Mouse (Mus musculus): ENCODE measurements around the gene Olfr1251.
"Not testable (repeated sequence)": the region's sequence is repeated elsewhere in the genome, so short reads cannot be mapped to it uniquely, and the experiment has no call there.

Gene Olfr1251

DNA sequence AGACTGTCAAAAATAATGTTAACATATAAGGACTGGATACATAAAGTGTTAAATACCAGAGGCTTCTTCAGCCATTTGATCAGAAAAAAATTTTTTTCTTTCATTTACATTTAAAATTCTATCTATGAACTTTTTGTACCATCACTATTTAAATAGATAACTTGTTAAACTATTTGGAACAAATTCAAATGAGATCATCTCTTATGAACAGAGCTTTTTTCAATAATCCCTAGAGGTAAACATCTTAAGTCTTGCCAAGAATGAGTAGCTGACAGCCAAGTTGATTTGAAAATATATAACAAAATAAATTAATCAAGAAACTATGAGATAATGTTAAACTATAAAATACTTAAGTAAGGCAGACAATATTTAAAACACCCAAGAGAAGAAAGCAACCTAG is at the start of gene Olfr1251:
Gene Olfr1251 (minus strand): TSS at position 101 of the 400 bp plus-strand sequence.
- no peak for DNase-seq (ENCODE audit: inconsistent ontology term)

GRCm38 (mm10) chr2:89691980-89692379 is 20.2 kb upstream of the Olfr1251 start:
- no peak for DNase-seq (ENCODE audit: inconsistent ontology term)

- no peak for DNase-seq (ENCODE audit: inconsistent ontology term)
Measured at GRCm38 (mm10) chr2:89661367-89661766, 10.4 kb downstream of the Olfr1251 start, which contains the start of gene Olfr1250. Gene Olfr1250 (minus strand): TSS chr2:89661467.

GRCm38 (mm10) chr2:89634883-89635282 is 36.9 kb downstream of the Olfr1251 start, which contains the start of gene Olfr1249:
Gene Olfr1249 (minus strand): TSS chr2:89634983.
- no peak for DNase-seq (ENCODE audit: inconsistent ontology term)

DNA sequence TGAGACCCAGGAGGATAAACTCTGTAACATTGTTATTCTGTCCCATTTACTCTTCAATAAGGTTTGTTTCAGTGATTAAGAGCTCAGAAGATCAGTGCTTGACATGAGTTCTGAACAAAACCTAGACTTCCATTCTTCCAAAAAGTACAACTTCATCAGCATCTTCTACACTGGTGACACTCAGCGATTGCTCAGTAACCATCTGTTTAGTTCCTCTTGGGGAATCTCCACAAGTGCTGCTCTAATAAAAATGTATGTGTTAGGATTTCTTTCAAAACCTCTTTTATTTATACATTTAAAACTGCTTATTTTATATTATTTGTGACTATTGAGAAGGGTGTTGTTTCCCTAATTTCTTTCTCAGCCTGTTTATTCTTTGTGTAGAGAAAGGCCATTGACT is 53.6 kb downstream of the Olfr1251 start, which contains the start of gene Olfr1248:
Gene Olfr1248 (minus strand): TSS at position 101 of the 400 bp plus-strand sequence.
- not testable (repeated sequence) for DNase-seq (ENCODE audit: inconsistent ontology term)

All from Muller cell, postnatal 12 days (primary cell).